Mouse (Mus musculus) natural killer cell, adult 2 months (primary cell): Measurements from ENCODE around the gene Psmd3.
A peak's percentile ranks its signal among the peaks of the same experiment; 100 is the strongest.
"Not testable (repeated sequence)": the region's sequence is repeated elsewhere in the genome, so short reads cannot be mapped to it uniquely, and the experiment has no call there.

Experiments used
- DNase-seq, 2 experiments: peaks; one replicate each; pipeline ENCODE4 v3.0.0; 2022; ENCODE audit warnings: low spot score in 2 of 2

The Psmd3 gene

DNA sequence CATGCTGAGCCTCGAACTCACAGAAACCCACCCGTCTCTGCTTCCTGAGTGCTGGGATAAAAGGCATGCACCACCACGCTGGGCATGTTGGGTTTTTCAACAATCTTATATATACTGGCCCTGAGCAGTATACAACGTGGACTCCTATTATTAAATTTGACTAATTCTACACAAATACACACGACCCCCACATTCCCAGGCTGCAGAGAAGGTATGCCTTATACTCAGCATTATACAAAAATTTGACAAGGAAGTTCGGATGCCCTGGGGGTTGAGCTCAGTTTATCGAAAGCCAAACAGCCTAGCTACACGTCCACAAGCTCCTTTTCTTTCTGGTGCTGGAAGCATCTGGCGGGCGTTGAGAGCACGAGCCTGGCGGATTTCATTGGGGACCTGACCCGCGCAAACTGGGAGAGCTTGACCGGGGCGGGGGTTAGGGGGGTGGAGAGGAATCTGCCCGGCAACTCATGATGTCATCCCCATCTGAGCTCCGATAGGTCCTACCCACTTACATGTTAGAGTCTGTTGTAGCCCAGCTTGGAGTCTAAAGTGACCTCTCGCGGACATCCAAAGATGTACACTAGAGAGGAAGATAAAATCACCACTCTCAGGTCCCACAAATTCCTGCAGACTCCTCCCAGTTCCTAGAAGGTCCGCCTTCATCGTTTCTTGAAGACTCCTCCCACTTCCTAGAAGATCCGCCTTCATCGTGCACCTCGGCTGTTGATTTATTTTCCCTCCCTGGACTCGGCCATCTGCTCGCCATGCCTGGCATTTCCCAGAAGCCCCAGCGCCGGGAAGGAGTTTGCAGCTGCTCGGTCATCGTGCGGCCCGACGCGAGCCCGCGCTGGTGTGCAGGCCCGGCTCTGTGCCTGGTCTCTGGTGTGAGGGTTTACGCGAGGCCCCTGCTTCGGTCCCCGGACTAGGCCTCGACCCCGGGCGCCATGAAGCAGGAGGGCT lies at the start of gene Psmd3:
TSS of gene Psmd3 (plus strand) at position 769 of the 960 bp plus-strand sequence.
- DNase-seq, result peak; percentile 95 to 96

DNA sequence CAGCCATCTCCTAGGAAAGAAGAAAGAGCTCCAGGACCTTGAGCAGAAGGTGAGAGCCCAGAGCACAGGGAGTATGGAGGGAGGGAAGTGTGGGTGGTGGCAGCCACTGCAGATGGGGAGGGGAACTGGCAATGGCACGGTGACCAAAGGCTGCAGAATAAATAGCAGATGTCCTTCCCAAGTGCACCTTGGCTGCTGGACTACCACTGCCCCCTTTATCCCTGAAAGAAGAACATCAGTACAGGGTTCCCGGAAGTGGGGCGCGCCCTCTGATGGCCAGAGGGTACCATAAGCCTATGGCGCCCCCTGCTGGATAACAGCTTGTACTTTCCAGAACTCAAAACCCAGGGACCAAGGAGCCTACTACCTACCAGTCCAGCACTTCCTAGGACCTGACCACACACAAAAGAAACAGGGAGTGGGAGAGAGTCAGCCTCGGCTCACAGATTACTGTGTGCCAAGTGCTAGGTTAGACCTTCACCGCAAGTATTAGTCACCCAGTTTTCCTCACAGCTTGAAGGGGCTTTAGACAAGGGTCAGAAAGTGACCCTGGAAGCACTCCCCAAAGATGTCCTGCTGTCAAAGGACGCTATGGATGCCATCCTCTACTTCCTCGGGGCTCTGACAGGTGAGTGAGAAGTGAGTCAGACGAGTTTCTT lies 46.9 kb upstream of the Psmd3 start:
- peak; percentile 18 to 53 for DNase-seq

- DNase-seq, result no peak
These were observed 44.9 kb upstream of the Psmd3 start for GRCm38 (mm10) chr11:98637501-98637900.

GRCm38 (mm10) chr11:98640091-98640490 lies 42.3 kb upstream of the Psmd3 start:
- no peak for DNase-seq

DNA sequence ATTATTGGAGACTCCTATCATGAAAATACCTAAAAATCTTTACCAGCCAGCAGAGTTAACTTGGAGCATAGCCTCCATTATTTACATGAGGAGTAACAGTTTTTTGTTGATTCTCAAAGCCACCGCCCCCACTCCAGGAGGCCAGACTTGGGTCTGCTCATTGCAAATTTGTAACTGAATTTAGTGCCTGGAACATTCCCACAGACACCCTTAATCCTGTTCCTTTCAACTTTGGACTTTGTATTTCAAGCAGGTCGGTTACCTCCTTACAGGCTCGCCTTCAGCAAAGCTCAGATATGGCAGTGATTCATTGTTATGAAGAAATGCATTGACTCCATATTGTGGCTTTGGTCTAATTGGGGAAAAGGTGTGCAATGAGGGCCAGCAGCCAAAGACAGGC lies 37.6 kb upstream of the Psmd3 start:
- DNase-seq, result no peak

DNA sequence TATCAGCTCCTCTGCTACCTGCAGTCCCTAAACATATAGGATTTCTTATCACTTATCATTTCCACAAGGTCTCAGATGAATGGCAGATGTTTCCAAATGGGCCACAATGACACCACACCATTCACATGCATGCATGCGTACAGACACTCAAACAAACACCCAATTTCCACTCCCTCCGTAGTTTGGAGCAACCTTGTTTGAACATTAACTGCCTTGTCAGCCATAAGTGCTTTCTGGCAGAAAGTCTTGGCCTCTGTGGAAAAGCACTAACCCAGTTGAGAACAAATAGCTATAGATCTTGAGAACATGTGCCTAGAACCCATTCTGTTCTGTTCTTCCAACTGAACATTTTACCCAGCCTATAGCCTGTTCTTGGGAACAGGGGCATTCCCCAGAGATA lies 36.4 kb upstream of the Psmd3 start:
- DNase-seq, result no peak

DNA sequence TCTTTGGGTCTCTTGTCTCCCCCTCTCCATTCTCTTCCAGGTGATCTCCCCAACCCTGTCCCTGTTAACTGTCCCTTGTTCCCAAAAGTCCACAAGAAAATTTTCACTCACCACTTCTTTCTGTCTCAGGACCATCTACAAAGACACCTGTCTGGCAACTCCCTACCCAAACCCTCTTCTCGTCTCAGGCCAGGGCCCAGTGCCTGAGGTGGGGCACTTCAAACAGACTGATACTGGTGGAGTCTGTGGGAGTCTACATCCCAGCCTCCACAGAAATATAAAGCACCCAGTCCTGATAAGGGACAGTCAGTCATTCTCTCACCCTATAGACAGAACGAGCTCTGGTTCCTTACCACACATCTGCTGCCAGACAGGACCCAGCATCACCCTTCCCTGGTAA lies 35.9 kb upstream of the Psmd3 start, which contains the start of gene Gsdma2:
TSS of gene Gsdma2 (plus strand) at position 301 of the 400 bp plus-strand sequence.
- DNase-seq, result no peak

DNA sequence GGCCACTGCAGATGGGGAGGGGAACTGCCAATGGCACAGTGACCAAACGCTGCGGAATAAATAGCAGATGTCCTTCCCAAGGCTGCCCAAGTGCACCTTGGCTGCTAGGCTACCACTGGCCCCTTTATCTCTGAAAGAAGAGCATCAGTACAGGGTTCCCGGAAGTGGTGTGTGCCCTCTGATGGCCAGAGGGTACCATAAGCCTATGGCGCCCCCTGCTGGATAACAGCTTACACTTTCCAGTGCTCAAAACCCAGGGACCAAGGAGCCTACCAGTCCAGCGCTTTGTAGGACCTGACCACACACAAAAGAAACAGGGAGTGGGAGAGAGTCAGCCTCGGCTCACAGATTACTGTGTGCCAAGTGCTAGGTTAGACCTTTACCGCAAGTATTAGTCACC lies 27.3 kb upstream of the Psmd3 start:
- peak; percentile 53 to 67 for DNase-seq

- DNase-seq, result peak; percentile 45 to 58
These were observed 21.8 kb upstream of the Psmd3 start for GRCm38 (mm10) chr11:98660517-98660916.

- no peak for DNase-seq
These were observed 18.3 kb upstream of the Psmd3 start, which contains the start of gene Gsdma for GRCm38 (mm10) chr11:98664091-98664490. TSS of gene Gsdma (plus strand) at chr11:98664351.

- DNase-seq, result no peak
These were observed 13.4 kb upstream of the Psmd3 start for GRCm38 (mm10) chr11:98668984-98669383.

DNA sequence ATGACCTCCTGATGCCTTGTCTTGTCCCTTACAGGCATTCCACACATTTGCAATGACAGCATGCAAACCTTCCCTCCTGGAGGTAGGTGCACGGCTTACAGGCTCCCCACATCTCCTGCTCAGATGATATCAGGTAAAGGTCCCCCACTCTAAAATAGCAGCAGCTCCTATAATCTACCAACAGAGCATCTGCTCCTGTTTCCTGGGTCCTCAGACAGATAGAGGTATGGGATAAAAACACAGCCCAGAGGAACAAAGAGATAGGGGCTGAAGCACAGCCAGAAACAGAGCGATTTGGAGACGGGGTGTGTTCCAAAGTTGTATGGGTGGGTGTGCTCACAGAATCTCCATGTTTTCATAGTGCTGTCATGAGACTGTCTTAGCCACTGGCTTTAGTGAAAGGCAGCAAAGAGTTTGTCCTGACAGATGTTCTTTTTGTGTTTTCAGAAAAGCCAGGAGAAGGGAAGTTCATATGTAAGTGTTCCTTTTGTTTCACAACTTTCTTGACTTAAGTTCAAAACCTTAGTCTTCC lies 11.0 kb upstream of the Psmd3 start:
- DNase-seq, result no peak

DNA sequence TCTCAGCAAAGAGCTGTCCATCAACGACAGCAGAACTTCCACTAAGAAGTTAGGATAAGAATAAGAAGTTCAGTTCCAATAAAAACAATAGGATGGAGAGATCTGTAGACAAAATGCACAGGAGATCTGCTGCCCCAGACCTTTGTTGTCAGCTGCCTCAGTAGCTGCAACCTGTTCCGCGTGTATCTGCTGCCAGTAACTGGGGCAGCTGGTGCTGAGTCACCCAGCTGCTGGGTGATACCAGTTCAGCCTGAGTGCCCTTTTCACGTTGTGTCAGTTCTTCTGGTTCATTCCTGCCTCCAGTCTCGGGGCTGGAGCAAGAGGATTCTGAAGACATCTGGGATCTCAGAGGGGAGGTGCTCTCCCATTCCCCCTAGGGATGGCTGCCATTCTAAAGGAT lies 10.5 kb upstream of the Psmd3 start:
- no peak for DNase-seq

DNA sequence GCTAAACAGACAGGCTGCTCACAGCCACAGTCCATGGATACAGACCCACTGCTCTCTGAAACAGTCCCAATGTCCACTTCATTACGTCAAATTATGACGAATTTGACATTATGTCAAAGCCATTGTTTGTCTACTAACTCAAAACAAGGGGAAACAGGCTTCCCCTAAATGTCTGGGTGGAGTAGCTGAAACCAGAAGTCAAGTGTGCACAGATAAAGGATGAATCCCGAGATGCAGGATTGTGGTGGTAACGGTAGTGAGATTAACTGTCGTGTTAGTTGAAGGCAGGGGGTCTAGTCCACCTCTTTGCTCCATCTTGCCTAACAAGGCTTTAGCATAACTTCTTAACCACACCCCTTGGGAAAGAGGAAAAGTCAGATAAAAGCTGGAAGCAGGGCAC lies 9.9 kb upstream of the Psmd3 start:
- DNase-seq, result no peak

GRCm38 (mm10) chr11:98673136-98673535 lies 9.2 kb upstream of the Psmd3 start:
- DNase-seq, result peak; percentile 60 to 72

- DNase-seq, result no peak
These were observed 6.5 kb upstream of the Psmd3 start for GRCm38 (mm10) chr11:98675829-98676363.

GRCm38 (mm10) chr11:98680023-98680422 lies 2.3 kb upstream of the Psmd3 start:
- no peak for DNase-seq

- not testable (repeated sequence) for DNase-seq
These were observed 1.8 kb upstream of the Psmd3 start for GRCm38 (mm10) chr11:98680595-98680994.

- DNase-seq, result no peak
These were observed 1.2 kb upstream of the Psmd3 start for GRCm38 (mm10) chr11:98681186-98681585.

DNA sequence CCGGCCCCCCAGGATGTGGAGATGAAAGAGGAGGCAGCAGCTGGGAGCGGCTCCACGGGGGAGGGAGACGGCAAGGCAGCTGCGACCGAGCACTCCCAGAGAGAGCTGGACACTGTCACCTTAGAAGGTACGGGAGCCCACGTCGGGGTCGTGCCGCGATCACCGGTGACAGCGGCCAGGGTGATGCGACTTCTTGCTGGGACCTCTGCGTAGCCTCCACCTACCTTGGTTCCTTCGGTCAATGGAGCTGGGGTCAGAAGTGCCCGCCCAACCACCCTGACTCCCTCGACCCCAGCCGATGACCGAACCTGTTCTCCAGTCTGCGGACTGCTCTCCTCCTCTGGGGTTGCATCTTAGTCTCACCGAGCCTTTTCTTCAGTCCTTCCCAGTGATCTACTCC lies 457 bp downstream of the Psmd3 start:
- DNase-seq, result peak in 1 of 2 experiments; percentile 17

DNA sequence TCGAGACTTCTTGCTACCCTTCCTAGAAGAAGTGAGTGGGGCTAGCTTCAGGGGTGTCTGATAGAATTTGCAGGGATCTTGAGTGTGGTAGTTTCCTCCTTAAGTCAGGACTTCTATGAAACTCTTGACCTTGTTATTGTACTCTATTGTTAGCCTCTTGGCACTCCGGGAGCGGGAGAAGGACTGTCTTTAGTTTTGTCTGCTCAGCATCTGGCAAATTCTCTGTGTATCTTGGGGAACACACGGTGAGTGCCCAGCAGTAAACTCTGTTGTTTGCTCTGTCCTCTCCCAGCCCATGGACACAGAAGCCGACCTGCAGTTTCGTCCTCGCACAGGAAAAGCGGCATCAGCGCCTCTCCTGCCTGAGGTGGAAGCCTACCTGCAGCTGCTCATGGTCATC lies 3.3 kb downstream of the Psmd3 start:
- no peak for DNase-seq

- no peak for DNase-seq
These were observed 4.6 kb downstream of the Psmd3 start for GRCm38 (mm10) chr11:98686976-98687375.
